Mouse (Mus musculus): Measurements from ENCODE around the gene Gp1bb.

DNA sequence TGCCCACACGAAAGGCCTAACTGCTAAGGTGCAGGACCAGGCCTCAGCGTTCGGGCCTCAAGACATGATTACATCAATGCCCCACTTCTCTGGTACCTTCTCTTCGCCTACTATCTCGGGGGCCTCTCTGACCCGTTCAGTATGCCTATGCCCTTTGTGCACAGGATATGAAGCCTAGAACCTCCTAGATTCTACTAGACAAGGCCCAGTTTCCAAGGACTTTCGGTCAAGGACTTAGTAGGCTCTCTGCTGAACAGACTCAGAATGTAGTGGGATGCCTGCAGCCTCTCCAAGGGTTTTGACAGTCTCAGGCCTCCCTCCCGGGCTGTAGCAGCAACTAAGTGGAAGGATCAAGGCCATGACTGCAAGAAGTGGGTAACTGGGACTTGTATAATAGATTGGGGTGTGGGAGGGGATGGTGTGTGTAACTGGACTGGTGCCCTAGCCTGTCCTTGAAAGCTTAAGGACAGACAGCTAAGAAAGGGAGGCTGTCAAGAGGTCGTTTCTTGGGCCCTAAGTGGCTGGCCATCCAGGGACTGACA lies 33.1 kb downstream of the Gp1bb start:
- TF ChIP-seq CTCF (IDR thresholded peaks at IDR 0.05; ENCODE audit: control insufficient read depth, insufficient read depth, low read length) (no peak), POLR2A (IDR thresholded peaks at IDR 0.05; ENCODE audit: borderline replicate concordance, control insufficient read depth, low read depth, low read length) (no peak)

Data from bone marrow, adult 2 months (tissue).